Mouse (Mus musculus) heart, adult 8-10 months (tissue): ENCODE measurements around the gene Wwp2. TPM values are rescaled to one million over a fixed set of nuclear protein-coding genes. Genes with fewer than 3 reads are reported as not detected.
A peak's percentile ranks its signal among the peaks of the same experiment; 100 is the strongest.

ENCODE experiments used
- microRNA-seq: library from miRNA; unstranded; fragments of <30 nt; microRNA quantifications from one replicate; pipeline ENCODE4 v1.2.0, GENCODE M21; 2022
- total RNA-seq, 4 experiments: library from RNA; stranded (reverse); gene quantifications; 2 replicates each; pipeline ENCODE4 v1.2.4; 2022

Gene Wwp2
- total RNA-seq, 4 experiments from 2014 or later: 22.2 to 25.0 (median 24.2) TPM

Small RNA genes lying within 50 kb of the gene (microRNA-seq; reads per million reads assigned to microRNA genes)
- 9,532 reads per million, percentile 95 among the genes with 10 or more reads in this experiment for gene Mir140

Other genes starting within 250 kb of the Wwp2 start
- 10 to 100 TPM; 19.1 to 24.7 (median 23.8) TPM for gene Nfat5, start 142.9 kb upstream of the Wwp2 start, total RNA-seq
- 10 to 100 TPM; 65.1 to 78.9 (median 73.5) TPM for gene Nqo1, start 33.2 kb upstream of the Wwp2 start, total RNA-seq
- 10 to 100 TPM; 18.5 to 27.0 (median 24.6) TPM for gene Nob1, start 11.3 kb upstream of the Wwp2 start, total RNA-seq
- 100 to 1,000 TPM; 103 to 113 (median 104) TPM for gene Psmd7, start 152.1 kb downstream of the Wwp2 start, total RNA-seq